Mouse (Mus musculus): ENCODE data around the gene Terb1. TPM values are rescaled to one million over a fixed set of nuclear protein-coding genes. Genes with fewer than 3 reads are reported as not detected.

Terb1 gene
- polyA plus RNA-seq, 1 experiment from 2014 or later, result not detected

- Histone ChIP-seq H3K36me3 (ENCODE audit: inconsistent target) (peaks cover 37% of the 10 kb centered on the region), H3K27ac (0 out of 2 replicates have a peak overlapping the region, but pooled peaks have one; percentile 33), H3K79me2 (ENCODE audit: inconsistent target) (peaks cover 52% of the 10 kb centered on the region), H3K4me3 (ENCODE audit: inconsistent target) (peak overlapping the region; percentile 63)
- 71% methylated on average over 7 of the region's 7 CpGs for WGBS (ENCODE audit: missing documents)
Observed at GRCm38 (mm10) chr8:104441613-104442012, 68.1 kb downstream of the Terb1 start.

DNA sequence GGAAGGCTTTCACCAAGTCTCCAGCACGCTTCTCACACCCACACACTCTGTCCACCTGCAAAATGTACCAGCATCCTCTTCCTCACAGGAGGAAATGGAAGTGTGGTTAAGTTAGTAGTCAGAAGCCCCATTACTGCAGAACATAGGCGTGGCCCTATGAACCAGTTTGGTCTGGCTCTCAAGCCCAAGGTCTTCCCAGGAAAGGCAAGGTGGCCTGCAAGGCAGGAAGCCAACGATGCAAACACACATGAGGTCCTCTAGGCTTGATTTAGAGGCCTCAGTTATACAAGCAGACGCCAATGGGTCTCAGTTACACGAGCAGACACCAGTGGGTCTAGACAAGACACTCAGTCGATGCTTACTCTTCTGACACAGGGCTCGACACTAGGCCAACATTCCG lies 70.2 kb downstream of the Terb1 start:
- Histone ChIP-seq H3K79me2 (ENCODE audit: inconsistent target) (peaks cover 67% of the 10 kb centered on the region), H3K4me3 (ENCODE audit: inconsistent target) (no peak overlapping the region), H3K27ac (no peak overlapping the region), H3K36me3 (ENCODE audit: inconsistent target) (peaks cover 46% of the 10 kb centered on the region)
- WGBS (ENCODE audit: missing documents), result 94% methylated on average over 8 of the region's 8 CpGs

- WGBS (ENCODE audit: missing documents), result 97% methylated on average over 13 of the region's 13 CpGs
- Histone ChIP-seq H3K36me3 (ENCODE audit: inconsistent target) (peaks cover 55% of the 10 kb centered on the region), H3K79me2 (ENCODE audit: inconsistent target) (peaks cover 85% of the 10 kb centered on the region), H3K4me3 (ENCODE audit: inconsistent target) (no peak overlapping the region), H3K27ac (no peak overlapping the region)
Observed at GRCm38 (mm10) chr8:104437494-104438135, 72.1 kb downstream of the Terb1 start.

- peak overlapping the region; percentile 71 for H3K27ac ChIP-seq
- H3K79me2 ChIP-seq (ENCODE audit: inconsistent target), result peaks cover 87% of the 10 kb centered on the region
- 87% methylated on average over 4 of the region's 4 CpGs for WGBS (ENCODE audit: missing documents)
- peaks cover 64% of the 10 kb centered on the region for H3K36me3 ChIP-seq (ENCODE audit: inconsistent target)
- H3K4me3 ChIP-seq (ENCODE audit: inconsistent target), result no peak overlapping the region
Observed at GRCm38 (mm10) chr8:104436591-104436990, 73.1 kb downstream of the Terb1 start.

DNA sequence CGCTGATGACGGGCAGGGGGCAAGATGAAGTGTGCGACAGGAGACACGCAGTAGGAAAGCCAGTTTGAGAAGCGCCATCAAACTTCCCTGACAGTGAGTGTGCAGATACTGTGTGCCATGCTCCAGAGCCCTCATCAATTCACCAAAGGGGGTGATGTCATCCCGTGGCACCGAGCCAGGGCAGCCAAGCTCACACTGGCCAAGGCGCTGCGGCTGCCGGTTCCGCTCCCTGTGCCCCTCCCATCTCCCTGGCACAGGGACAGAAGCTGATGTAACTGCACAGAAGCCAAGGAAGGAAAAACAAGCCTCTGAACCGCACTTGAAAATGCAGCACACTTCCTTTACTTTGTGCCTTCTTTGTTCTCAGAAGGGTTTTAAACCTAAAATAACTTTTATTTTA lies 73.7 kb downstream of the Terb1 start:
- peaks cover 87% of the 10 kb centered on the region for H3K79me2 ChIP-seq (ENCODE audit: inconsistent target)
- H3K27ac ChIP-seq, result peak overlapping the region; percentile 71
- H3K36me3 ChIP-seq (ENCODE audit: inconsistent target), result peaks cover 68% of the 10 kb centered on the region
- WGBS (ENCODE audit: missing documents), result 14% methylated on average over 11 of the region's 12 CpGs
- H3K4me3 ChIP-seq (ENCODE audit: inconsistent target), result no peak overlapping the region

DNA sequence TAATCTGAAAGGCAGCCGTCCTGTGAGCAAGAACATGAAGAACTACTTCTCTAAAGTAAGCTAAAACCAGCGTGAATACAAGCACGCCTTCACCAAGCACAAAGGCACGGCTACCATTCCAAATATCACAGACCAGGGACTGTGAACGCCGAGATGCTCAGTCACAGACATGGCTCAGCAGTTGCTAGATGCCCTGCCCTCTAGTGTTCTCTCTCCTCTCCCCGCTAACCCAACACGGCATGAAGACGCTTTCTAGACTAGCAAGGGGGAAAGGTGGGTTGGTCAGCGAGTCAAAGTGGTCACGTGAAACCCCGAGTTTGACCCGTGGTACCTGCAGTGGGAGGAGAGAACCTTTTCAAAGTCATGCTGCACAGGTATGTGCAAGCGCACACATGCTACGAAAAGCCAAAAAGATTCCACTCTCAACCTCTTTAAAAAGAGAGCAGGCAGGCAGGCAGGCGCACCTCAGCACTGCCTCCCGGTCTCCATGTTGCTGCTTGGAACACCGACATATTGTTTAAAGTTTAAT lies 74.8 kb downstream of the Terb1 start:
- WGBS (ENCODE audit: missing documents), result 90% methylated on average over 17 of the region's 18 CpGs
- Histone ChIP-seq H3K36me3 (ENCODE audit: inconsistent target) (peaks cover 73% of the 10 kb centered on the region), H3K27ac (no peak overlapping the region)

DNA sequence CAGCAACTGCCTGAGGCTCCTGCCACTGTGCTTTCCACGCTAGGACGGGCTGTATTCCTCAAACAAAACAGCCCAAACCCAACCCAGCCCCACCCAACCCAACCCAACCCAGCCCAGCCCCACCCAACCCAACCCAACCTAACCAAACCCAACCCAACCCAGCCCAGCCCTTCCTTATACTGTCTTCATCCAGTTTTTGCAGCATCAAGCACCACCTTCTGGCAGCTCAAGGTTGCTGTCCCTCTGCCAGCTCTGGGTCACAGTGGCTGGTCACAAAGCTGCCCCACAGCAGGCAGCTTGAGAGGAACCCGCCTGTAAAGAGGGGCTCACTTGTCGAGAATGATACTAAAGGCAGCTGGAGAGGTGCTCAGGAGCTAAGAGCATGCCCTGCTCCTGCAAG lies 75.4 kb downstream of the Terb1 start:
- WGBS (ENCODE audit: missing documents), result 53% methylated on average over 4 of the region's 4 CpGs
- Histone ChIP-seq H3K27ac (no peak overlapping the region), H3K36me3 (ENCODE audit: inconsistent target) (peaks cover 71% of the 10 kb centered on the region), H3K4me3 (ENCODE audit: inconsistent target) (no peak overlapping the region), H3K79me2 (ENCODE audit: inconsistent target) (peaks cover 72% of the 10 kb centered on the region)

More for the DNA sequence above, 74.8 kb downstream of the Terb1 start:
- H3K79me2 ChIP-seq (ENCODE audit: inconsistent target), result peaks cover 79% of the 10 kb centered on the region
- no peak overlapping the region for H3K4me3 ChIP-seq (ENCODE audit: inconsistent target)

GRCm38 (mm10) chr8:104433191-104433842 lies 76.4 kb downstream of the Terb1 start:
- no peak overlapping the region for H3K27ac ChIP-seq
- H3K36me3 ChIP-seq (ENCODE audit: inconsistent target), result peaks cover 71% of the 10 kb centered on the region
- H3K79me2 ChIP-seq (ENCODE audit: inconsistent target), result peaks cover 63% of the 10 kb centered on the region
- H3K4me3 ChIP-seq (ENCODE audit: inconsistent target), result no peak overlapping the region
- 60% methylated on average over 5 of the region's 5 CpGs for WGBS (ENCODE audit: missing documents)

GRCm38 (mm10) chr8:104432656-104433055 lies 77.1 kb downstream of the Terb1 start:
- H3K27ac ChIP-seq, result no peak overlapping the region
- peaks cover 73% of the 10 kb centered on the region for H3K36me3 ChIP-seq (ENCODE audit: inconsistent target)
- H3K4me3 ChIP-seq (ENCODE audit: inconsistent target), result no peak overlapping the region
- peaks cover 56% of the 10 kb centered on the region for H3K79me2 ChIP-seq (ENCODE audit: inconsistent target)
- 98% methylated on average over 6 of the region's 6 CpGs for WGBS (ENCODE audit: missing documents)

GRCm38 (mm10) chr8:104430230-104430629 lies 79.5 kb downstream of the Terb1 start:
- no peak overlapping the region for H3K4me3 ChIP-seq (ENCODE audit: inconsistent target)
- H3K79me2 ChIP-seq (ENCODE audit: inconsistent target), result peaks cover 45% of the 10 kb centered on the region
- WGBS (ENCODE audit: missing documents), result 86% methylated on average over 7 of the region's 7 CpGs
- H3K36me3 ChIP-seq (ENCODE audit: inconsistent target), result peaks cover 79% of the 10 kb centered on the region
- no peak overlapping the region for H3K27ac ChIP-seq

DNA sequence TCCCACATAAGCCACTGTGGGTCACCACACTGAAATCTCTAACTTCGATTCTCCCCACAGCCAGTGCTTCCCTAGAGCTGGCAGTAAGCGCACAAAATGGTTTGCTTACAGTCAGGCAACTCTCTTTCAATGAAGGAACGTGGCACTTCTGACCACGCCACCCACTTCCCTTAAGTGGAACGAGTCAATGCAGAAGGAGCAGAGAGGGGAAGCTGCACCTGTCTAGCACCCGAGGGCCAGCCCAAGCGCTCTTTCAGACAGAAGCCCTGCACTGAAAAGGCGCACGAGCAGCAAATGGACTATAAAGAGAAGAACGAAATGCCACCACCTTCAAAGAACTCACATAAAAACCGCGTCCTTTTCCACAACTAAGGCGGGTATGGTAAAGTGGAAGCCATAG lies 82.0 kb downstream of the Terb1 start:
- WGBS (ENCODE audit: missing documents), result 63% methylated on average over 12 of the region's 13 CpGs
- Histone ChIP-seq H3K79me2 (ENCODE audit: inconsistent target) (peaks cover 20% of the 10 kb centered on the region), H3K4me3 (ENCODE audit: inconsistent target) (no peak overlapping the region), H3K27ac (no peak overlapping the region), H3K36me3 (ENCODE audit: inconsistent target) (peaks cover 86% of the 10 kb centered on the region)

DNA sequence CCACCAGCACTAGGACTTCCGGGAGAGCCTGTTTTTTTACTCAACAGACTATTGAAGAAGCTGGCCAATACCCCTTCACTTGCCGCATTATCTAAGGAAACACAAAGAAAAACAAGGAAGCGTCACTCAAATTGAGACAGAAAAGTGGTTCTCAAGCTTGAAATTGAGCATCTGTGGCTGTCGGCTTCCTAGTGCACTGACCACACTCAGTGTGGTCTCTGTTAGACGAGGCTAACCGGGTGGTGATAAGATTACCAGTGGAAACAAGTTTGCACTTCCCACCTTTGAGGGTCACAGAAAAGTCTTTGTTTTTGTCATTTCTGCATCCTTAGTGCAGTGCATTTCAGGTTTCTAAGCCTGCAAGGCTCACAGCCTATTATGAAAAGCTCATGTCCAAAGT lies 87.4 kb downstream of the Terb1 start:
- peaks cover 86% of the 10 kb centered on the region for H3K36me3 ChIP-seq (ENCODE audit: inconsistent target)
- H3K27ac ChIP-seq, result no peak overlapping the region
- no peak overlapping the region for H3K4me3 ChIP-seq (ENCODE audit: inconsistent target)
- WGBS (ENCODE audit: missing documents), result 90% methylated on average over 6 of the region's 6 CpGs
- no peaks in the 10 kb centered on the region for H3K79me2 ChIP-seq (ENCODE audit: inconsistent target)

GRCm38 (mm10) chr8:104416022-104416421 lies 93.7 kb downstream of the Terb1 start:
- WGBS (ENCODE audit: missing documents), result 92% methylated on average over 6 of the region's 6 CpGs
- H3K27ac ChIP-seq, result no peak overlapping the region
- H3K36me3 ChIP-seq (ENCODE audit: inconsistent target), result peaks cover 37% of the 10 kb centered on the region
- no peak overlapping the region for H3K4me3 ChIP-seq (ENCODE audit: inconsistent target)
- no peaks in the 10 kb centered on the region for H3K79me2 ChIP-seq (ENCODE audit: inconsistent target)

DNA sequence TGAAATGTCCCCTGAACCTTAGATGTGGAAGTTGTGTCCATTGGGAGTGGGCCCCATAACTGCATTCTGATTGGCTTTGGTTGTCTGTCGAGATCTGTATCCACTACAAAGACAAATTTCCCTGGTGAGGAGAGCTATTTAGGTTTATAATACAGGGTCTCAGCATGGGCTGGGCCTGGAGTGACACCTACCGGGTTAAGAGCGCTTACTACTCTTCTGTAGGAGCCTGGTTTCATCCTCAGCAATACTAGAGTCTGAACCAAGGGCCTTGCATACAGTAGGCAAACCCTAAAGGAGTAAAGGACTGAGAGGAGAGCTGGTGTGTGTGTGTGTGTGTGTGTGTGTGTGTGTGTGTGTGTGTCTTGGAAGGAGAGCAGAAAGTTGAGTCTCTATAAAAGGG lies 95.5 kb downstream of the Terb1 start:
- Histone ChIP-seq H3K4me3 (ENCODE audit: inconsistent target) (no peak overlapping the region), H3K79me2 (ENCODE audit: inconsistent target) (no peaks in the 10 kb centered on the region)
- WGBS (ENCODE audit: missing documents), result 95% methylated on average over 3 of the region's 3 CpGs

GRCm38 (mm10) chr8:104413770-104414169 lies 95.9 kb downstream of the Terb1 start:
- Histone ChIP-seq H3K36me3 (ENCODE audit: inconsistent target) (peaks cover 17% of the 10 kb centered on the region), H3K4me3 (ENCODE audit: inconsistent target) (no peak overlapping the region), H3K79me2 (ENCODE audit: inconsistent target) (no peaks in the 10 kb centered on the region), H3K27ac (no peak overlapping the region)
- WGBS (ENCODE audit: missing documents), result 86% methylated on average over 2 of the region's 4 CpGs

More for the DNA sequence above, 95.5 kb downstream of the Terb1 start:
- H3K36me3 ChIP-seq (ENCODE audit: inconsistent target), result peaks cover 21% of the 10 kb centered on the region
- H3K27ac ChIP-seq, result no peak overlapping the region
